Mouse (Mus musculus) myocyte (in vitro differentiated cells): ENCODE data around the gene Hcn2.

Experiments used
- CEBPB ChIP-seq: IDR thresholded peaks from 2 replicates; pipeline ENCODE4 v1.6.1; 2011; ENCODE audit warnings: mild to moderate bottlenecking, moderate library complexity; ENCODE audit not compliant: poor library complexity, insufficient read depth, severe bottlenecking
- E2F4 ChIP-seq: IDR thresholded peaks from one replicate; pipeline ENCODE4 v1.6.1; 2011; ENCODE audit warnings: mild to moderate bottlenecking, control low read depth, moderate library complexity; ENCODE audit not compliant: insufficient read depth
- MYOG ChIP-seq, 3 experiments: IDR thresholded peaks; one replicate each; pipeline ENCODE4 v1.6.1; 2011; ENCODE audit warnings: control low read depth in 2 of 3, low read depth in 2 of 3, mild to moderate bottlenecking in 2 of 3; ENCODE audit not compliant: insufficient read length in 2 of 3, control insufficient read depth in 1 of 3, insufficient read depth in 1 of 3
- POLR2A ChIP-seq: IDR thresholded peaks from one replicate; pipeline ENCODE4 v1.6.1; 2011; ENCODE audit warnings: low read depth, mild to moderate bottlenecking, control low read depth, moderate library complexity; ENCODE audit not compliant: insufficient read length
- POLR2AphosphoS2 ChIP-seq: IDR thresholded peaks from one replicate; pipeline ENCODE4 v1.6.1; 2011; ENCODE audit warnings: low read depth, control low read depth; ENCODE audit not compliant: insufficient read length
- SRF ChIP-seq: IDR thresholded peaks from one replicate; pipeline ENCODE4 v1.6.1; 2011; ENCODE audit warnings: low read depth; ENCODE audit not compliant: control insufficient read depth, insufficient read length
- TCF12 ChIP-seq: IDR thresholded peaks from one replicate; pipeline ENCODE4 v1.6.1; 2011; ENCODE audit warnings: mild to moderate bottlenecking, control low read depth; ENCODE audit not compliant: poor library complexity, insufficient read depth, severe bottlenecking
- USF1 ChIP-seq: IDR thresholded peaks from one replicate; pipeline ENCODE4 v1.6.1; 2011; ENCODE audit warnings: low read depth, mild to moderate bottlenecking, control low read depth, moderate library complexity

DNA sequence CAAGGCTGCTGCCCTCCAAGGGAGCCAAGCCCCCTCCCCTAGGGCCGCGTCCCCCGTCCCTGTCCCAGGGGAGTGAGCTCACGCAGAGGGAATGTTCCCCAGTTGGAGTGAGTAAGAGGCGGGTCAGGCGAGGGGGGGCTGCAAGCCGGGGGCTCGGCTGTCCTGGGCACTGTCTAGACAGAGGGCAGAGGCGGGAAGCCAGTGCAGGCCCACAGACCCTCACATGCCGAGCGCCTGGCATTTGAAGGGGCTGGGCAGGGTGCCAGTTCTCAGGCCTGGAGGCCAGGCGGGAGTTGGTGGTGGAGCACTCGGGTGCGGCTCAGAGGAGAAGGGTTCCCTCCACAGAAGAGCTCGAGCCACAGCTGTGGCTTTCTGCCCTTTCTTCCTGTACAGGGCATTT is 61.6 kb downstream of the Hcn2 start:
- no peak for TF ChIP-seq E2F4
- TF ChIP-seq CEBPB: no peak
- no peak for TF ChIP-seq POLR2A
- no peak for TF ChIP-seq USF1
- no peak for TF ChIP-seq POLR2AphosphoS2
- TF ChIP-seq SRF: no peak
- no peak for TF ChIP-seq TCF12
- no peak for TF ChIP-seq MYOG (IDR thresholded peaks at IDR 0.05; ENCODE audit: control insufficient read depth in 1 of 3, insufficient read depth in 1 of 3, insufficient read length in 2 of 3, low read depth in 2 of 3)
